Mouse (Mus musculus) liver, embryonic 14.5 days (tissue): ENCODE measurements around the gene Slc25a19.

ENCODE experiments used
- CTCF ChIP-seq: IDR thresholded peaks from 2 replicates; pipeline ENCODE4 v1.5.1; 2016; ENCODE audit warnings: antibody characterized with exemption, low read depth, control low read depth
- EP300 ChIP-seq: IDR thresholded peaks from 2 replicates; pipeline ENCODE4 v1.6.1; 2016; ENCODE audit warnings: antibody characterized with exemption, low read depth

DNA sequence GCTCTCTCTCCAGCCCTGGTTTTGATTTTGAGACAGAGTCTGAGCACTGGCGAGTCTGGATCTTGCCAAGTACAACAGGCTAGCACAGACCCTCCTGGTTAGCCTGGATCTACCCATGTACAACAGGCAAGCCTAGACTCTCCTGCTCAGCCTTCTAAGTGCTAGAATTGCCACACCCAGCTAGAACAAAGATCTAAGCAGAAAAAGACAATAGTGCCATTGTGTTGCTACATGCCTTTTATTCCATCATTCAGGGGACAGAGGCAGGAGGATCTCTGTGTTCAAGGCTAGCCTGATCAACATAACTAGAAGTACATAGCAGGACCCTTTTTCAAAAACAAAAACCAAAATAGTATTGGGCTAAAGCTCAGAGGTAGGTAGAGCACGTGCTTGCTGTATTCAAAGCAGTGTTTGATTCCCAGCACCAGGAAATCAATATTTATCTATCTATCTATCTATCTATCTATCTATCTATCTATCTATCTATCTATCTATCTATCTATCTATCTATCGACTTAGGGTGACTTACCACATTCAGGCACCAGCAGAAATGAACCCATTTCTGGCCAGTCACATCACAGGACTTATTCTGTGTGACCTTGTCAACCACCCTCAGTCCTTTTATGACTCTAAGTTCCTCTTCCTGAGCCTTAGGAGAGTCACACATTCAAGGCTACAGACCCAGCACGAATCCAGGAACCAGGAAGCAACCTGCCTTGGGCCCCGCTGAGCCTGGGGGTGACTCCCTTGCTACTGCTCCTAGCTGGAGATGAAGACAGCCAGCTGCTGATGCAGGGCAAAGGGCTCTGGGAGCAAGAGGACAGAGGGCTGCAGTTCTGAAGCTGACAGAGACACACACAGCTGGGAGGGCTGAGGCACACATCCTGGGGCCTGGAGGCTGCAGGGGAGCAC is 10.7 kb upstream of the Slc25a19 start:
- TF ChIP-seq CTCF (no peak), EP300 (no peak)
